Mouse (Mus musculus) cerebellum, adult 2 months (tissue): Measurements from ENCODE around the gene Med17.

Experiments used
- CTCF ChIP-seq: fragments of 200-500 bp; IDR thresholded peaks from 2 replicates; pipeline ENCODE4 v1.5.1; 2011; ENCODE audit warnings: low read depth, mild to moderate bottlenecking, control low read depth, low read length, moderate library complexity, borderline replicate concordance; ENCODE audit not compliant: insufficient read depth
- POLR2A ChIP-seq: fragments of 200-500 bp; IDR thresholded peaks from 2 replicates; pipeline ENCODE4 v1.6.1; 2011; ENCODE audit warnings: low read length, control low read depth, borderline replicate concordance; ENCODE audit not compliant: insufficient read depth

DNA sequence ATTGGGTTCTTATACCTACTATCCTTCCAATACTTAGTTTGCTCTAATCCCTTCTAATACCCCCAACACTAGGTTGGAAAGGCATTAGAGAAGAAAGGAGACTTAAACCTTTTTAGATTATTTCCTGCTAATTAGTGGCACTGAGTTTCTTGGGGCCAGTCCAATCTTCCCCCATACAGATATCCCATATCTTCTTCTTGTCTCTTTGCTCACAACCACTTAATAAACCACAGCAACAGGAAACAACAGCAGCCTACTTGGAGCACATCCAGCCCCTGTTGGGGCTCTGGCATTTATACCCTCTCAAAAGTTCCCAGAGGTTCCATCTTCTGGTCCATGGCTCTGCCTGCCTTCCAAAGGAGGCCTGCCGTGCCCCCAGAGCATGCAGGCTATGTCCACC lies 66.0 kb downstream of the Med17 start:
- TF ChIP-seq POLR2A (no peak), CTCF (no peak)
